Mouse (Mus musculus): Measurements from ENCODE around the gene Sod3.

DNA sequence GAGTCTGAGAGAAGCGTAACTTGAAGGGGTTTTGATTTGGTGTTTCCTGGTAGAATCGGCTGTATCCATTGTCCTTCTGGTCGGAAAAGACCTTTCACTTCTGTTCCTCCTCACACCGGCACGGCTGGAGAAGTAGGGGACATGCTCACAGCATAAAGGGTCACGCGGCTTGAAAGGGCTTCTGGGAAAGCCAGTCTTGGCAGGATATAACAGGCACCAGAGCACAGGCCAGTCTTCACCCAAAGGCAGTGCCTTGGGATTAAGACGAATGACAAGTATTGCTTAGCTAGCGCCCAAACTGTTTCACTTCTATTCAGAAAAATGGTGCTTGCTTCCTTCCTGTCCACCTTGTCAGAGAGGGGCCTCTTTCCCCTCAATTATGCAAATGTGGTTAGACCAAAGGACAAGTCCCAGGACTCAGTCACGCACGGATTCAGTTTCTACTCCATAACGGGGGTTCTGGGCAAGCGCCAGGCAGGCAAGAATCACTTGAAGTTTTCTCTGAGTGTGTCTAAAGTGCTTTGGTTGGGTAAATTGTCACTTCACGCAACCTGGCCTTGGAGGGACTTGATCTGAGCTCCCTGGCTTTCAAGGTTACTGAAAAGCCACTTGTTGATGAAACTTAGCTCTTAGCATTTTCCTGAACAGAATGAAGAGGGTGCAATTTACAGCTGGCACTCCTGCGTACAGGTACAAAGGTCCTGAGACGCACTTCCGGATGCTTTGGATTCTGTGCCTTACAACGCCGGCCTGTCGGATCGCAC lies 3.1 kb upstream of the Sod3 start:
- TF ChIP-seq CTCF (IDR thresholded peaks at IDR 0.05; ENCODE audit: low read depth, low read length): no peak
- TF ChIP-seq POLR2AphosphoS5 (IDR thresholded peaks at IDR 0.05; ENCODE audit: insufficient replicate concordance, low read depth, low read length): no peak
- no peak for TF ChIP-seq TAL1 (conservative IDR thresholded peaks at IDR 0.05; ENCODE audit: low read depth, low read length)

Measured in G1E (cell line).